Mouse (Mus musculus): Measurements from ENCODE around the gene Prdm5. TPM values are rescaled to one million over a fixed set of nuclear protein-coding genes. Genes with fewer than 3 reads are reported as not detected.

The Prdm5 gene
- polyA plus RNA-seq, 1 experiment, result 5.6 TPM

DNA sequence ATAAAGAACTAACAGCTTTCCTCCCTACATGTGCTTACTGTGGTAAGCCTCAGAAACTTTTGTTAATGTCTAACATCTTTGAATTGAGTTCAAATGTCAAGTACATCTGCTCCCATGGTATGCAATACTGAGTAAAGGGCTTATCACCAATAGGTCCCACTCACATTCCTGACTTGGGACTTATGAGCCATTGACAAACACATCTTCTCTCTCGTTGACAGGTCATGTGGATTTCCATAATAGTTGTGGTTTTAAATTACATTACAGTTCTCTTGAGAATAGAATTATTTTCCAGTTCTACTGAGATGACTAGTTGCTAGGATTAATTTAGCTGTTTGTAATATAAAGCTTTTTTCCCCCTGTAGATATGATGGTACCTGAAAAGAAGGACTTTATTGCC, 49.9 kb downstream of the Prdm5 start:
- no peak for DNase-seq (ENCODE audit: extremely low spot score in 1 of 2, low spot score in 1 of 2)

DNA sequence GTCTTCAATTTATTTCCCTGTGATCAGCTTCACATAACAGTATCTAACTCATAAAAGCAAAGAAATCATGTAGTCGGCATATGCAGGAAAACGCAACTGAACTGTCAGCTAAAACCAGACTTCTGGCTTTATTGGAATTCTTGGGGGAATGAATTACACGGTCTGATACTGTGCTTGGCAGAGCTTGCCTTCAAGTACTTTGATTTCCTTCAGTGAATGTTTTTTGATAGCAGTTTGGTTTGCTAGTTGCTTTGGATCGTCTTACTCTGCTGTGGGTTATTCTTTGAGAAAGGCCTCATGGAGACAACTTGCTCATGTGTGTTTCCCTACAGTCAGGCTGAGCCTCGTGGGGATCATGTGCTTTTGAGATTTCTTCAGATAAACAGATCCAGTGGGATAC, 52.7 kb downstream of the Prdm5 start:
- no peak for DNase-seq (ENCODE audit: extremely low spot score in 1 of 2, low spot score in 1 of 2)

DNA sequence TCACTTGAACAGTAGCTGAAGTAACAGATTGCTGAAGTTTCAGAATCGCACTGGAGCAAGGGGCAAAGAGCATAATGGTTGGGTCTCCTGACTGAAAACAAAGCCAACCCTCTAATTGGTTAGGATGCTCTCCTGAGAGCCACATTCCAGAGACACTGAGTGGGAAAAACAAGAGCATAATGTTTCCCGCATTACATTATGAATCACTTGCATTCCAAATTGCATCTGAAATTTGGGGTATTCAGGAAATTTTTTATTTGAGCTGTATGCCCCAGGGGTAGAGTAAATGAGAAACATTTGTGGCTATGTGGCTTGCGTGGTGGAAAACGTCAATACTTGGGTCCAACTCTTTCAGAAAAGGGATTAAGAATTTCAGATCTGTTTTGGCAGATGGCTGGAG, 55.2 kb downstream of the Prdm5 start:
- DNase-seq (ENCODE audit: extremely low spot score in 1 of 2, low spot score in 1 of 2), result no peak

DNA sequence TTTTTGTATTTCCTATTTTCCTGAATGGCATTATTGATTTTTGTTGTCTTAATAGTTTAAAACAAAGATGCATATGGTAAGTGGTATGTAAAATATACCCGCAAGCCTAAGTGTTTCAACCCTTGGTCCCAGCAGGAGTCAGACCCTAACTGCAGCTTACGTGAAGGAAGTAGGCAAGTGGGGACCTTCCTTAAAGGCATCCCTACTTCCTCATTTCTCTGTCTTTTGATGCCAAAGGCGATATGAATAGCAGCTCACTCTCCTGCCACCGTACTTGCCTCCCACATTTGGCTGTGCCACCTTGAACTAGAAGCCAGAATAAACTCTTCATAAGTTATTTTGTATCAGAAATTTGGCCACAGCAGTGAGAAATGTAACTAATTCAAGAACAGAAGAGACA, 63.8 kb downstream of the Prdm5 start:
- no peak for DNase-seq (ENCODE audit: extremely low spot score in 1 of 2, low spot score in 1 of 2)

DNA sequence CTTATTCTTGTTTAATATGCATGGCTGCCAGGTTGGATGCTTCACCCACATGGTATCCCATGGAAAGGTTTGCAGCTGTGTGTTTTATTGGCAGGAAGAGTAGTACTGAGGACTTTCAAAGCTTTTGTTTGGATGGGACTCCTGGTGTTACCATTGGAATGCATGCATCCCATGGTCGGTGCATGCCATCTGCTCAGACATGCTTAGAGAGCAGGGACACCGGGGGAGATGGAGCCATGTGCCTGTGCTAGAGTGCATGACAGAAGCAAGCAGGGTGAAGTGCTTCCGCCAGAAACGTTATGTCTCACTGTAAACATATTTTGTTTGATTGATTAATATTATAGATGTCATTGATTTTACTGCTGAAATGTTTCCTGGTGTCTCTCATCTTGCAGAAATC, 70.3 kb downstream of the Prdm5 start:
- no peak for DNase-seq (ENCODE audit: extremely low spot score in 1 of 2, low spot score in 1 of 2)

DNA sequence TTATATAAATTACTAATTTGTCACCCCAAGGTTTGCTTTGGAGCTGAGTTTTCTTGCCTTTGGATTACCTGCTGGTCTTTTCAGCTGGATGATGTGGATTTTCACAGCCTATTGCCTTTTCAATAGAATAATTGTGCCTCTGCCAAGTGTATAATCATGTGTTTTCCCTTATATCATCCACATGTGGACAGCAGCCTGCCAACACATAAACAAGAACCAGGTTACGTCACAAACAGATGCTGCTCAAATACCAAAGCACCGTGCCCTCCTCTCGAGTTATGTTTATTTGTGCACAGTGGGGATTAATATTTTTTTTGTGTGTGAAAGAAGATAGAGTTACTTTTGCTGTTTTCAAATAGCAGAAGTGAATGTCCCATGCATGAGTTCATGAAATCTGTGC, 70.9 kb downstream of the Prdm5 start:
- DNase-seq (ENCODE audit: extremely low spot score in 1 of 2, low spot score in 1 of 2), result no peak

DNA sequence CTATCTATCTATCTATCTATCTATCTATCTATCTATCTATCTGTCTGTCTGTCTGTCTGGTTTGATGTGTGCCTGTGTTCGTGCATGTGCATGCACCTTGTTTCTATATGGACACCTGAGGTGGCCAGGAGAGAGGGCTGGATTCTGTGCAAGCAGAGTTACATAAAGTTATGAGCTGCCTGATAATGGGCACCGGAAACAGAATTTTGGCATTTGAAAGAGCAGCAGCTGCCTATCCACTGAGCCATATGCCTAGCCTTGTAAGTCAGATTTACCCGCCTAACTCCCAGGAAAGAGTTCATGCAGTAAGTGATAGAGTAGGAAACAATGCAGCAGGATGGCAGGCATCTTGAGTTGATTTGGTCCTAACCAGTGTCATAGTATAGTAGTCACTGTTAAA, 71.4 kb downstream of the Prdm5 start:
- DNase-seq (ENCODE audit: extremely low spot score in 1 of 2, low spot score in 1 of 2), result no peak

DNA sequence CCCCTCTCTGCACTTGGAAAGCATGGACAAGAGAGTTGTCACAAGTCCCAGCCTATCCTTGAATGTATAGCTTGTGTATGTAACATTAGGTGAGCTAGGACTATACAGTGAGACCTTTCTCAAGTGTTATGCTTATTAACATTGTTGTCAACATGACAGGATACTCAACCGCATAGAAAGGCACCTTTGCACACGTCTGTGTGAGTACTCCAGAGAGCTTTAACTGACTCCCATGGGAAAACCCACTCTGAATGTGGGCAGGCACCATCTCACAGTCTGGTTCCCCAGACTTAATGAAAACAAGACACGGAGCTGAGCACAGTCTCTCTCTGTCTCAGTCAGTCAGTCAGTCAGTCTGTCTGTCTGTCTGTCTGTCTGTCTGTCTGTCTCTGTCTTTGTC, 75.2 kb downstream of the Prdm5 start:
- DNase-seq (ENCODE audit: extremely low spot score in 1 of 2, low spot score in 1 of 2), result no peak

DNA sequence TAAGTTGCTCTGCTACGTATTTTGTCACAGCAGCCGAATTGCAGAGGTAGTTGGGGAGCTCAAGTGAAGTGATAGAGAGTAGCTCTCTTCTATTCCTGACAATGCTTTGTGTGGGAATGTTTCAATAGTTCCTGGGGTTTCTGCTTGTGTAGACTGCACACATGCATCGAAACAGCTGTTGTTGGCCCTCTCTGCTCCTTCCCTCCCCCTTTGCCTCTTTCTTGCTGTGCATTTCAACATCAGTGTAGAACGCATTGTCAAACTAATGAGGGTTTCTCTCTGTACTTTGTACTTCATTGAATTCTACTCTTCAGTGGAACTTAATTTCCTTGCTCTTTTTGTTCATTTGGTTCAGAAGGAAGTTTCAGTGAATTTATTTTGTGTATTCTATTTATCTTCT, 75.8 kb downstream of the Prdm5 start:
- DNase-seq (ENCODE audit: extremely low spot score in 1 of 2, low spot score in 1 of 2), result no peak

DNA sequence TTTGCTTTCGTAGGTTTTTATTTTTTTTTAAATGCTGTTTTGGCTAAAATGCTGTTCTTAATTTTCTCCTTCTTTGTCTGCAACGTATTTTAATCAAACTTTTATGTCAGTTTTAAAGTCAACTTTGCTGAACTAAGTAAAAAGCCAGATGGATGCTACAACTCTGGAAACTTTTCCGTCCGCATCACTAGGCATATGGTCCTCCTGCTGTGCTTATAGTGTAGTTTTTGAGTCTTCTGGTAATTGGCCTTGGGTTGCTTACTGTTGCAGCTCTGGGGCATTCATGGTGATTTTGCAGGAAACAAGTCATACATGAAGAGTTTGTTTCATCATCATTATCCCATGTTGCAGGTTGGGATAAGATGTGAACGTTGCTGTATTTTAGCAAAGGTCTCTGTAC, 81.8 kb downstream of the Prdm5 start:
- no peak for DNase-seq (ENCODE audit: extremely low spot score in 1 of 2, low spot score in 1 of 2)

DNA sequence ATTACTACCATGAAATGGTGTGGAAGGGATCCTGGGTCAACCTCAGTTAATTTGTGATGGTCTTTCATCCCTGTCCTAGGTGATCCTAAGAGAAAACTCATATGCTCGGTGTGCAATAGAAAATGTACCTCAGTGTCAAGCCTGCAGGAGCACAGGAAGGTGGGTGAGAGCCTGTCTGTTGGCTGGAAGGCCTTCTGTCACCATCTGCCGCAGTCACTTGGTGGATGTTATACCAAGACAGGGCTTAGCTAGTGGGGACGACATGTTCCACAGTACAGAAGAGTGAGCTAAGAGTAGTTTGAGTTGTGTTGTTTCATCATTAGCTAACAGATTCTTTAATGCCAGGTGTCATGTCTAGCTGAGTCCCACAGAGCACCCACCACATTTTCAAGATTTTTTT, 84.0 kb downstream of the Prdm5 start:
- no peak for DNase-seq (ENCODE audit: extremely low spot score in 1 of 2, low spot score in 1 of 2)

DNA sequence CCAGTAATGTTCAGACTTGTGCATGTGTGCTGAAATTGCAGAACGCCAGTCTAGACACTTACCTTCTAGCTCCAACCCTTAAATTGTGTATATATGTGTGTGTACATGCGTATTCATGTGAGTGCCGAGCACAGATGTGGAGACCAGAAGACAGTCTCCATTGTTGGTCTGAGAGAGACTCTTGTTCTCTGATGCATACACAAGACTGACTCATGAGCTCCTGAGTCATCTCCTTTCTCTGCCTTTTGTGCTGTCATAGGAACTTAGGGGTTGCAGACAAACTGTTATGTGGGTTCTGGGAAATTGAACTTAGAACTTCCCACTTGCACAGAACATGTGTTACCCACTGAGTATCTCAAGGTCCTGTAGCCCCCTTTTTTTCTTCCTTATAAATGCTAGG, 85.4 kb downstream of the Prdm5 start:
- no peak for DNase-seq (ENCODE audit: extremely low spot score in 1 of 2, low spot score in 1 of 2)

DNA sequence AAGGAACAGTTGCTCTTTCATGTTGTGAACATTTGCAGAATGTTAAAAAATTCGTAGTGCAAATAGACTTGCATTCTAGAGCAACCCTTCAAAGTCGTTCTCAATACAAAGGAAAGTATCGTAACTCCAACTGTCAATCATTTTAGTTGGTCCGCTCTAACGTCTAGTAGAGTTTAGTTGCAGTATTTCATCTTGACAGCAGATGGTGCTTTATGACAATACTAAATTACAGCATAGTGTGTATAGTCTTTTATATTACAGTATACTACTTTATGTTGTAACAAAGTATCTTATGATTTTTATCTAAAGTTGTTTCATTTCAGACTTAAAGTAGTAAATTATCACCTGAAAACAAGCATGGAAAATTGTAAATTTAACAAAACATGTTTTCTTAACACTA, 86.1 kb downstream of the Prdm5 start:
- DNase-seq (ENCODE audit: extremely low spot score in 1 of 2, low spot score in 1 of 2), result peak in 1 of 2 experiments; percentile 19

DNA sequence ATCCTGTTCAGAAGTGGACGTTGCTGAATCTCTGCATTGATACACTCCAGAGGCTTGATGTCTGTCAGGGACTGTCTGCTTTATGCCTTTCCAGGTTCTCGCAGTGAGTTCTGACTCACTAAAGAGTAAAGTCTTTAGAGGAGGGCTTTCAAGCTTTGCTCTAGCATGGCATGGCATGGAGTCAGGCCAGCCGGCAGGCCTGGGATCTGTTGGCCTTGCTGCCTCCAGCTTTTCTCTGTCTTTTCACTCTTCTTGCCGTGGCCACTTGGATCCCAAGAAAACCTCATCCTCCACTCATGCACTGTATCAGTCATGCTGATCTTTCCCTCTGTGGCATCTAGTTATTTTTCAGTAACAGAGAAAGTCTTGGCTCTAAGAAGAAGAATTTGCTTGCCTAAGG, 87.1 kb downstream of the Prdm5 start:
- DNase-seq (ENCODE audit: extremely low spot score in 1 of 2, low spot score in 1 of 2), result no peak

DNA sequence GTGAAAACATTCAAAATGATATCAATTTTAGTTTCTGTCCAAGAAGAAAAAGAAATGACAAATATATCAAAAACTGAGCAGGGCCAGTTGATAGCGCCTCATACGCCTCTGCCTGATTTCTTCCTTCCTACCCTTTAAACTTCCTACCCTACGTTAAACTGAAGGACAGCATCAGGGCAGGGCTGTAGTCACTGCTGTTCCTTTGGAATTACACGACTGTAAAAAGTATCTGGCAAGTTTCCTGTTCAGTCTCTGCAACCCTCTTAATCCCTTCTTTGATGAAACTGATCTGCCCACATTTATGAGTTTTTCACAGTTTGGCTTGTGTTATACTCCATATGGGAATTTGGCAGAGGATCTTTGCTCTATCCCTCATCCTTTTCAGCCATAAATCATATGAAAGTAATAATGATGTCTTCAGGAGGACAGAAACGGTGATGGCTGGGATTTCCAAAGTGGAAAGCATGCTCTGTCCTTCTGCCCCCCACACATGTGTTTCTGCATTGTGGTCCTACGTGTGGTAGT, 93.0 kb downstream of the Prdm5 start:
- DNase-seq (ENCODE audit: extremely low spot score in 1 of 2, low spot score in 1 of 2), result no peak

DNA sequence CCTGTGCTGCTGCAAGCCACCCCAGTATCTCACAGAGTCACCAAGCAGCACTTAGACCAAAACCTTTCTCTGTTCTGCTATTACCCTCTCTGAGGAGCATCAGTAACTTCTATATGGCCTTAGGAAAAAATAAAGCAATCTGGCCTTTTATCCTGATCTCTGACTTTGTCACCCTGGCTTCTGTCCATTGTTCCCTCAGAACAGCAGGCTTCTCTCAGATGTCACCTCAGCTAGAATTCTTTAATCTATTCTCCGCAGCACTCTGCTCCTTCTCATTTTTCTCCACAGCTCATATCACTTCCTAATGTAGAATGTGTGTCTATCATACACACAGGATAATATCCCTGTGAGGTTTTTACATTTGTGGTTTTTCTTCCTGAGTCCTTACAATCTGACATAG, 99.5 kb downstream of the Prdm5 start:
- no peak for DNase-seq (ENCODE audit: extremely low spot score in 1 of 2, low spot score in 1 of 2)

DNA sequence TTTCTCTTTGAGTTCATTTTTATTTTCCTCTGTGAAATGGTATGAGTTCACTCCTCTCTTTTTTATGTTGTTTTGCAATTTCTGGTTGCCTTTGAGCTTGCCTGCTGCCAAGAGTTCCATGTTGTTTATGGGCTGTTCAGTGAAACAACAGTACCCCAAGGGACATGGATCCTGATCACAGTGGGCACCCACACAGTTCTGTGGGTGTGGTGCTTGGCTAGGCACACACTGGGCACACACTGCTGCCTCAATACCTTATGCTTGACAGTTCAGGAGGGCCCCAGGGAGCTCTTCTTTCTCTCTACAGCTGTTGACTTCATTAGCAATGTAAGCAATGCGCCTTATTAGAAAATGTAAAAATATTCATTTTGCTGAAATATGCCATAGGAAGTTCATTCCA, 110.0 kb downstream of the Prdm5 start:
- DNase-seq (ENCODE audit: extremely low spot score in 1 of 2, low spot score in 1 of 2), result no peak

DNA sequence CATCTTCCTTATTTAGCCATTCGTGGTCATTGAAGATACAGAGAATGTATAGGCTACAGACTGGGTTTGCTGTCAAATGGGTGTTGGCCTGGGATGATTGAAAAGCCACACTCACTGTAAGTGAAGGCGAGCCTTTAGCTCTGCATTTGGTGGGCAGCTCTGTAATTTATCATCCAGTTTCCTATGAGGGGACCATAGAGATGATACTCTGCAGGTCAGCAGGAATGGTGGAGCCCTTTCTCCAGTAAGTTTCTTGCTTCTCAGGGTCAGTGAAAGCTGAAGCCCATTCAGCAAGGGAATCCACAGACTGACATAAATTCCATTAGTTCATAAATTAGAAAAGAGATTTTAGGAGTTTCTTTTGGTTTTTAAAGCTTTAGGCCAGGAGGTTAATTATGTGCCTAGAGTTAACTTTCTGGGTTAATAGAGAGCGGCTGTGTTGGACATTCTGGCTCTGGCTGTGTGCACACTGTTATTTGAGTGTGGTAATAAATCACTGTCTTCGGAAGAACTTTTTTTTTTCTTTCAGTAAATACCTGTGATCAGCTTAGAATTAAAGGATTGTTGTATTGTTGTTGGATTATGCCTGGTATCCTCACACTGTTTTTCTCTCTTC, 113.4 kb downstream of the Prdm5 start:
- DNase-seq (ENCODE audit: extremely low spot score in 1 of 2, low spot score in 1 of 2), result no peak

DNA sequence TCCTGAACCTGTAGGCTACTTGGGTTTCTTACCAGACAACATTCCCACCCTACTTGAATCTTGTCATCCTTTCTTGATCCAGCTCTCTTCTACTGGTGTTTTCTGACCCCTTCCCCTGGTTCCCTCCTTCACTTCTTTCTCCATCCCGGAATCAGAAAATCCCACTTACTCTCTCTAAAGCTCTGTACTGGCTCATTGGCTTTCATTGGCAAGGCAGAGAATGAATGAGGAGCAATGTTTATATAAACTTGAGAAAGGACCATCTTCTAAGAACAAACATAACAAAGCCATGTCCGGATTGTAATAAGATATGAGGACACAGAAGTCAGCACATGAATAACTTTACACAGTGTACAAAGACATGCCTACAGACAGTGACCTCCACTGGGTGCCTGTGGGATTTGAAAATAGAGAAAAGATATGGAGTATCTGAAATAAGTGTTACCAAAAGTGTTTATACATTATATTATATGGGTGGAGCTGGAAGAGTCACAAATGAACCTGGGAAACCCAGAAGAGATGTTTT, 127.9 kb downstream of the Prdm5 start:
- DNase-seq (ENCODE audit: extremely low spot score in 1 of 2, low spot score in 1 of 2), result no peak

DNA sequence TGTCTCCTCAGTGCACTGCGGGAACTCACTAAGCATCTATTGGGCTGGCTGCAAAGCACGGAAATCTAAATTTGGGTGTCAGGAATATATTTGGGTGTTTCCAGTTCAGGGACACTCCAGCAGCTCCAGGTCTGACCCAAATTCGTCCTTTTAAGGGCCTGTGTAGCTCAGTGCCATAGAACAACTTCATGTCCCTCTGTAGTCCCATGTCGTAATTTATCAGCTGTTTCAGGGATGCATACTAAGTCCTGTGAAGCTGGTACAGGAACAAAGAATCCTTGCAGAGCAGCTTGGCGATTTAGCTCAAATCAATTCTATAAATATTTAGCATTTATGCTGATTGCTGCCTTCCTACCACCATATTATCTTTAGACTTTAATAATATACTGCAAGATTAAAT, 136.6 kb downstream of the Prdm5 start:
- DNase-seq (ENCODE audit: extremely low spot score in 1 of 2, low spot score in 1 of 2), result peak in 1 of 2 experiments; percentile 1

DNA sequence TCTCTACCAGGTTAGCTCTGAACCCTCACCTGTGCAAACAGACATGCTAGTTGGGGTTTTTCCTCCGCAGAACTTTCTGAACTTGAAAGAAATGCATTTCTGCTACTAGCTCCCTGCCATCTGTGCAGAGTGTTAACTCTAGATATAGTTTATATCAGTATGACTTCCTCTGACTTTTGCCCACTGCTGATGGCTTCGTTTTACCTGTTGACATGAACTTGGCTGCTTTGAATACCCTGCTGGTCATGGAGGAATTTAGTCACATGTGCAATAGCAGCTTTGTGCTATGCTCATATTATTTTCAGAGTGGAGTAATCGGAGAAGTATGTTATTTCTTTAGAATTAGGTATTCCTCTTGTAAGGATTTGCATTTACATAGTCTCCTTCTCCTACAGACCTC, 142.9 kb downstream of the Prdm5 start:
- DNase-seq (ENCODE audit: extremely low spot score in 1 of 2, low spot score in 1 of 2), result no peak

DNA sequence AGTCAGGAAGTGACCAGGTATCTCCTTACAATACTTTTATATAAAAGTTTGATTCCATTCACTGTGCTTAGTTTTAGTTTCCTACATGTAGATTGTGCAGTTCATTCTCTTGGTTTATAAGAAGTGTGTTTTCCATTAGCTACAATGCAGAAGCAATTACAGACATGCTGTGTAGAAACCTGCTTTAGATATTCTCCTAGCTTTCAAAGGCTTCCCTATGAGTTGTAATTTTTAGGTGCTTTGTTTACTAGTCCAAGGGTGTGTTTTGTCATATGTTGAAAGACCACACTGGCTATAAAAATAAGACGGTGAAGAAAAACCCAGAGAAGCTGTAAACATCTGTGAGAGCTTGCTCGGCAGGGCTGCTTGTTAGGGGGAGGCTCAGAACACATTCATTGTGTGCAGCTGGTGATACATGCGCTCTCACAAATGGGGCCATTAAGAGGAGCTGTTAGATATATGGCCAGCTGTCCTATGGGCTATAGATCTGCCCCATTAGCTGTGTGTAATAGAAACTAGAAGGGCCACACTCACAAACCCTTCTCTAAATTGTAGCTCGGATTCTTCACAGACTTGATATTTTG, 144.8 kb downstream of the Prdm5 start:
- DNase-seq (ENCODE audit: extremely low spot score in 1 of 2, low spot score in 1 of 2), result no peak

Measured in frontal cortex, adult 2 months (tissue).